Mouse (Mus musculus) gonadal fat pad, adult 2 months (tissue): Measurements from ENCODE around the gene Galnt18. TPM values are rescaled to one million over a fixed set of nuclear protein-coding genes. Genes with fewer than 3 reads are reported as not detected.

Experiments
- DNase-seq: peaks from one replicate; pipeline ENCODE4 v3.0.0-alpha.2; 2012; ENCODE audit warnings: low read depth
- polyA plus RNA-seq: library from polyadenylated mRNA; depleted of rRNA; stranded (reverse); fragments of >200 nt; gene quantifications from 2 replicates; pipeline ENCODE4 v1.2.3, GENCODE M21; 2012

The Galnt18 gene
- polyA plus RNA-seq, 1 experiment: 38.2 TPM

DNA sequence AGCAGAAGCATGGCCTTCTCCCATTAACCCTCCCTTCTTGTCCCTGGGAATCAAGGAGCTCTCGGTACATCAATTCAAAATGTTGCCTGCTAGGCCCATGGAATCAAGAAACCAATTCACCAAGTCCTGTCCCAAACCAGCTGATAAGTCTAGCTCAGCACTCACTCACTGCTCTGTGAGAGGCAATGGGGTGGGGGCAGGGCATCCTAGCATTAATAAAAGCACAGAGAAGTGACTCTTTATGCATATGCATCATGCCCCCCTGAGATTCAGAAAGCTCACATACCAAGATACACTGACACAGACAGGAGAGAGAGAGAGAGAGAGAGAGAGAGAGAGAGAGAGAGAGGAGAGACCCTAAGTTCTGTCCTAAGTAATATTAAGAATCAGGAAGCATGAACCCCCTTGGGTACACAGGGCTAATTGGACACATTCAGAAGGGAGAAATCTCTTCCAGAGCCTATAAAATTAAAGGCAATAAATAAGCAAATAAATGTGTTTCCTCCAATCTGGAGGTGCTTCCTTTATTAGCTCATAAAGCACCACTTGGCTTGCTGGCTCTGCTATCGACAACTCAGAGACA lies 141.8 kb downstream of the Galnt18 start:
- DNase-seq: no peak

GRCm38 (mm10) chr7:111636503-111636902 lies 143.3 kb downstream of the Galnt18 start:
- DNase-seq: no peak

- DNase-seq: no peak
These were observed 148.5 kb downstream of the Galnt18 start for GRCm38 (mm10) chr7:111631265-111631664.

DNA sequence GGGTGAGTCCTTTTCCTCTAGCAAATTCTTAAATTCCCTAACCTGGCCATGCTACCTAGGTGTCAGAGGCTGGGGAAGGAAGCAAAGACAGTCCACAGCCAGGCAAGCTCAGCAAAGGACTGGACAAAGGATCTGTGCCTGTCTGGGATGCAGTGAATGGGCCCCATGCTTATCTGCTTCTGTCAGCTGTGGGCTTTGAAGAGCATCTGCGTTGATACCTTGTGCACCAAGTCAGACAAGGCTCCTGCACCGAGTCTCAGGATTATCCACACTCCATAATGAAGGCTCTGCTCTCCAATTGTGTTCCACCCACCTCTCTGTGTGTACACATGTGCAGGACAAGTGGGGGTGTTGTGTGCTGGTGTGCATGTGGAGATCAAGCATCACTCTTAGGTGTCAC lies 153.5 kb downstream of the Galnt18 start:
- no peak for DNase-seq

- no peak for DNase-seq
These were observed 154.0 kb downstream of the Galnt18 start for GRCm38 (mm10) chr7:111625736-111626135.

- DNase-seq: no peak
These were observed 163.4 kb downstream of the Galnt18 start for GRCm38 (mm10) chr7:111616231-111616937.

GRCm38 (mm10) chr7:111614471-111614870 lies 165.3 kb downstream of the Galnt18 start:
- no peak for DNase-seq

DNA sequence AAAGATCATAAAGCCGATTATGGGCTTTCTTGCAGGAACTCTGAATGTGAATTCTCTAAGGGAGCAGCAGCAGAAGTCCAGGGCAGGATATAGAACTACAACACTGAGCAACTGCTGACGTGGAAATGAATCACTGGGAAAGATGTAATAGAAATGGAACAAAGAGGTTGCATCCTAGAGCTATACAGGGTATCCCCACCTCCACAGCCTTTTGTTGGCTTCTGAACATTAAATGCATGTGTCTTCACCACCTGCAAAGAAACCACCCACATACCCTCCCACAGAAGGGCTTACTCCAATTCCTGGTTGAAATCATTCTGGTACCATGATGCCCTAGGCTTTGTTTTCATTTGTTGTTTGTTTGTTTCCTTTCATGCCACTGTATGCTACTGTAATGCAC lies 172.3 kb downstream of the Galnt18 start:
- DNase-seq: no peak

DNA sequence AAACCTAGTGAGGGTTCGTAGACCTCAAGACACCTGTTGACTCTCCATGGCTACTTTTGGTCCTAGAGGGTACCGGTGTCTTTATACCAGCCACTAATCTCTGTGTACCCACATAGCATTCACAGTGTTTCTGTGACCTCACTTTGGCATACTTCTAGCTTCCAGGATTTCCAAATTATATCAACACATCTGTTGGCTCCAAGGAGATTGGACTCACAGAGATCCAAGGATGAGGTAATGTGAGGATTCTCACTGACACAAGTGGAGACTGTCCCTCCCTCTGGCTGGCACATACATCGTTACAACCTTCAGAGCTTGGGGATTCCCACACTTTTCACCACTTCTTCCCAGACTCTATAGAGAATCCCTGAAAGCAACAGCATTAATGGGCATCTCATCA lies 173.7 kb downstream of the Galnt18 start:
- DNase-seq: peak; percentile 64

GRCm38 (mm10) chr7:111605663-111606062 lies 174.1 kb downstream of the Galnt18 start:
- no peak for DNase-seq

GRCm38 (mm10) chr7:111604578-111605208 lies 175.1 kb downstream of the Galnt18 start:
- DNase-seq: no peak

- DNase-seq: no peak
These were observed 176.6 kb downstream of the Galnt18 start for GRCm38 (mm10) chr7:111603186-111603585.

DNA sequence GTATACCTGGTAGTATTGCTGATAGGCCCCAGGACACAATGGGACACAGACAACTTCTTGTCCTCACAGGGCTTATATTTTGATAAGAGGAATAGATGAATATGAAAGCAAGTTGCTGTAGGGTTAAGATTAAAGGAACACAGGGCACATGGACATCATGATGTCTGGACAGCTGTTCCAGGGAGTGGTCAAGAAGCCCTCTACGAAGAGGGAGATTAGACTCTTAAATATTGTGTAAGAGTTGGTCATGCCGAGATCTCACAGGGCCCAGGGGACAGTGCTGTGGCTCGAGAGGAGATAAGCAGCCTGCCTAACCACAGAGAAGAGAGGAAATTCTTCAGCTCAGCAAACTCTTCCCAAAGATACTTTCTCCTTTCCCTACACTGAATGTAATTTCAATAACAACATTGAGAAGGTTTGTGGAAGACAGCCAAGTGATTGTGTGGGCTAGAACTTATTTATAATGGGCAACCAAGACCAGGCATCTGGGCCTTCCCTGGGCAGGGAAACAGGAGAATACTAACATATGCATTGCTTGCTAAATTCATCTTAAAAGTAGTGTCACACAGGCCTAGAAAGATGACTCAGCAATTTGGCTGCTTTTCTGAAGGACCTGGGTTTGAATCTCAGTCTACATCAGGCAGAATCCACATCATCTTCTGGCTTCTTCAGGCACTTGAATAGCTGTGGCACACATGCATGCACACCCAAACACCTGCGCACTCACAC lies 178.3 kb downstream of the Galnt18 start:
- no peak for DNase-seq

DNA sequence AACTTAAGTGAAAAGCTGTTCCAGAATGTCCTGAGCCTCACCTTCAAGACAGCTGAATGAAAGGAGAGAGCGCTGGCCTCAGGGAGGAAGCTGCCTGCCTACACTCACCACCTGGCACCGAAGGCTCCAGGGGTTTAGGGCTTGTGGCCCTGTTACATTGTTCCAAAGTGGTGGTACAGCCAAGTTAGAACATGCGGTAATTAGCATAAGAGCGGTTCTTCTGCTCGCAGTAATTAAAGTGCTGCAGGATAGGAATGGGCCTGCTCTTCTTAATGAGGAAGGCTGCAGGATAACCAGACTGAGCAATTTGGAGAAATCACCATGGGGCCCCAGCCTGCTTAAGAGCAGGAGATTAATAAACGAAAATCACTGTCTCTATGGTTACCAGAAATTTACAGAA lies 179.0 kb downstream of the Galnt18 start:
- no peak for DNase-seq

DNA sequence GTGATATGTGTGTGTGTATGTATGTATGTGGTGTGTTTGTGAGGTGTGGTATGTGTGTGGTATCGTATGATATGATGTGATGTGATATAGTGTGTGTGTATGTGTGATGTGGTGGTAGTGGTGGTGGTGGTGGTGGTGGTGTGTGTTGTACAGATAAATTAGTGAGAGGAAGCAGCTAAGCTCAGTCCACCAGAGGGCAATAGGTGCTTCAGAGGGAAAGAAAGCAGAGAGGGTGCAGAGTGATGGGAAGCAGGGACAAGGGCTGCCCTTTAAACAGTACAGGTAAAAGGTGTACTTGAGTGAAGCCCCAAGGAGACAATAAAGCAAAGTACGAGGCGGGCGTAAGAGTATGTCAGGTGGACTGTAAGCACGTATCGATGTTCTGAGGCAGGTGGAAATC lies 186.1 kb downstream of the Galnt18 start:
- DNase-seq: no peak

- no peak for DNase-seq
These were observed 190.2 kb downstream of the Galnt18 start for GRCm38 (mm10) chr7:111589506-111590125.

DNA sequence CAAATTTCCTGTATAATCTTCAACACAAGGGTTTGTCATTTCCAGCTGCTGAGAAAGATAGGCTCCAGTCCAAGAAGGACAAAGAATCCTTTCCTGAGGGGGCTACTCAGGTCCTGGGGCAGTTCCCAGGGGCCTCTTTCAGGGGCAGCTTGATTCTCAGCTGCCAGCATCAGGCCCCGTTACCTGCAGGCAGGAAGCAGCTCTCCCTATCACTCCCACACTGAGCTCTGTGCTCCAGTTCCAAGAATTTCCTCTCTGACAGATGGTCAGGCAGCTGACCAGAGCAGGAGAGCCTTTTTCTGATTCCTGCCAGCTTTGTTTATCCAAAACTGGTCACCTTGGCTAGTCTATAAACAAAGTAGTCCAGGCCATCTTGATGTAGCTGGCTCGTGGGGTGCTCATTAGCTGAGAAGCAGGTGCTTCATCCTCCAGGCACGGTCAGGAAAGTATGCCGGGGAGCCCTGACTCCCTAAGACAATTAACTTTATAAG lies 191.4 kb downstream of the Galnt18 start:
- no peak for DNase-seq

- DNase-seq: no peak
These were observed 199.2 kb downstream of the Galnt18 start for GRCm38 (mm10) chr7:111580547-111580946.

- no peak for DNase-seq
These were observed 204.7 kb downstream of the Galnt18 start for GRCm38 (mm10) chr7:111575096-111575495.

DNA sequence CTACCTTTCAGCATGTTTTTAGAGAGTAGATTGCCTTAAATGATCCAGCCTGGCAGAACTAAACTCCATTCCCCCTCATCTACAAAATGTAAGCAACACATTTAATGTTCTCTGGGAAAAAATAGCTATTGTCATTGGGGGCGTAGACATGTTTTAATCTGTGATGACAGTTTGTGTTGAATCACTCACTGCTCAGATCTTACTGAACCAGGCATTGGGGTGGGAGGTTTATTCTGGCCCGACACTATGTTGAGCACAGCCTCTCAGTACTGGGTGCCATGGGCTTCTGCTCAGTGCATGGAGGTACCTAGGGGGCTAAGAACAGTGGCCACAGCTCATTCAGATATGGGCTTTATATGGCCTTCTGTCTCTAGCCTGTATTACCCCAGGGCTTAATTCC lies 207.4 kb downstream of the Galnt18 start:
- DNase-seq: no peak

DNA sequence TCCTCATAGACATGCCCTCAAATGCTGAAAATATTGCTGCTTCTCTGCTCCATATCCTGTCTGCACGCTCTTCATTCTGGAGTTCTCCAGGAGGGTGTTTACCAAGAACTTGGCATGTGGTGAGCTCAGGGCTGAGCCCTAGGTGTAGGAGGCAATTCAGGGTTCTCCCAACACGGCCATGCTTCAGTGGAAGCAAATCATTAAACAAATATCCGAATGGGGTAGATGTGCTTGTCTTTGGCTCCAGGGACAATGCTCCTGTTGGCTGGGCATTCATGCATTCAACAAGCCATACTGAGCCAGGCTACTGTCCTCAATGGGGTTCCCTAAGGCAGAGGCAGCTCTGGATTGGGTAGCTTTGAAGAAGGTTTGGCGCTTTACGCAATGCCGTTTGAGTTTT lies 212.9 kb downstream of the Galnt18 start:
- DNase-seq: no peak
